ENCODE assay signal across 12 mouse cellular contexts in genomic region chr12:26535261-26535890, GRCm38 (mm10).
DNase-seq lines count a peak whose midpoint lies in the region; ATAC-seq and TF ChIP-seq lines count a peak whose summit lies in the region.
"Had no signal": no experiment of that assay in that cellular context is flagged by ENCODE, and none has a peak within 500 bp of the region (broad histone marks: within the 10 kb centered on the region; RNA-seq: fewer than 3 reads in every experiment).

No protein-coding gene starts in this region.

- TF ChIP-seq CTCF in kidney, adult 2 months (conservative IDR thresholded peaks at IDR 0.05; ENCODE audit: insufficient read depth, insufficient read length, low read depth, low read length): no peak

- DNase-seq in kidney, postnatal 4 days: peak; percentile 8 to 33
- DNase-seq in kidney, adult 2 months: no peak
- peak; percentile 72 for DNase-seq in embryo, embryonic 10.5 days (ENCODE audit: low spot score)
- DNase-seq in hindbrain, embryonic 11.5 days (ENCODE audit: low spot score): peak; percentile 66
- DNase-seq in left cerebral cortex, postnatal 14 days (ENCODE audit: low spot score in 2 of 2): no peak
- no peak for DNase-seq in urinary bladder, postnatal 36 days (ENCODE audit: low spot score in 2 of 2)
- DNase-seq: heart, adult 11 months; heart, postnatal 4 days; kidney, postnatal 10 days had no signal

- H3K27ac ChIP-seq in kidney, adult 2 months (ENCODE audit: insufficient read depth, low read depth, low read length): no peak overlapping the region
- H3K27ac ChIP-seq in hindbrain, embryonic 11.5 days (ENCODE audit: low read depth, low read length): peak overlapping the region; percentile 94
- peak overlapping the region; percentile 84; the same call in 1 of the 2 replicates for H3K27ac ChIP-seq in midbrain, embryonic 15.5 days

- ATAC-seq in hindbrain, embryonic 11.5 days (ENCODE audit: low FRiP score): peak; percentile 22; the same call in 1 of the 2 replicates
- ATAC-seq in midbrain, embryonic 15.5 days (replicated peaks): no peak
- ATAC-seq in granulocyte monocyte progenitor cell, adult 5-6 weeks (replicated peaks; ENCODE audit: poor library complexity, severe bottlenecking): no peak

- no peaks in the 10 kb centered on the region for H3K4me1 ChIP-seq in kidney, adult 2 months (ENCODE audit: control insufficient read depth, insufficient read depth, low read length)
- H3K4me1 ChIP-seq in hindbrain, embryonic 11.5 days (replicated peaks; ENCODE audit: control insufficient read depth, insufficient read depth, low read length): 0 out of 2 replicates have a peak, but pooled peaks cover 5% of the 10 kb centered on the region
- H3K4me1 ChIP-seq in midbrain, embryonic 15.5 days: peaks cover 25% of the 10 kb centered on the region

- H3K27me3 ChIP-seq in kidney, adult 2 months (replicated peaks; ENCODE audit: control insufficient read depth, insufficient read depth, low read length): no peaks in the 10 kb centered on the region
- no peaks in the 10 kb centered on the region for H3K27me3 ChIP-seq in hindbrain, embryonic 11.5 days (ENCODE audit: control insufficient read depth, insufficient read depth, low read length)
- H3K27me3 ChIP-seq in midbrain, embryonic 15.5 days (replicated peaks): no peaks in the 10 kb centered on the region

- no peak overlapping the region for H3K4me3 ChIP-seq in kidney, adult 2 months (ENCODE audit: insufficient read depth, low read depth, low read length)
- H3K4me3 ChIP-seq in hindbrain, embryonic 11.5 days (ENCODE audit: low read depth, low read length): no peak overlapping the region
- H3K4me3 ChIP-seq in midbrain, embryonic 15.5 days: no peak overlapping the region

- no peak overlapping the region for H3K4me2 ChIP-seq in hindbrain, embryonic 11.5 days (replicated peaks; ENCODE audit: low read depth, low read length)
- H3K4me2 ChIP-seq in midbrain, embryonic 15.5 days: no peak overlapping the region

- TF ChIP-seq POLR2A in kidney, adult 2 months (IDR thresholded peaks at IDR 0.05; ENCODE audit: low read depth, low read length): no peak

- no peaks in the 10 kb centered on the region for H3K36me3 ChIP-seq in kidney, adult 2 months (ENCODE audit: control insufficient read depth, insufficient read depth, low read length)
- H3K36me3 ChIP-seq in hindbrain, embryonic 11.5 days (ENCODE audit: control insufficient read depth, insufficient read depth, low read length): no peaks in the 10 kb centered on the region
- H3K36me3 ChIP-seq in midbrain, embryonic 15.5 days (replicated peaks): no peaks in the 10 kb centered on the region
- H3K36me3 ChIP-seq: G1E had no signal

- 71% methylated on average over 9 of the region's 9 CpGs for WGBS in kidney, adult 2 months
- 57% methylated on average over 9 of the region's 9 CpGs for WGBS in hindbrain, embryonic 11.5 days
- 57% methylated on average over 9 of the region's 9 CpGs for WGBS in midbrain, embryonic 15.5 days

- no peaks in the 10 kb centered on the region for H3K9me3 ChIP-seq in hindbrain, embryonic 11.5 days (ENCODE audit: control insufficient read depth, low read length)
- no peaks in the 10 kb centered on the region for H3K9me3 ChIP-seq in midbrain, embryonic 15.5 days

- intact Hi-C loops in left cerebral cortex, postnatal 14 days (cut with DNase I): loop anchor here (10.0 kb wide), 1 partner anchor 599 kb away; no protein-coding TSS in a partner anchor

- no peak overlapping the region for H3K9ac ChIP-seq in hindbrain, embryonic 11.5 days (ENCODE audit: low read depth, low read length)
- no peak overlapping the region for H3K9ac ChIP-seq in midbrain, embryonic 15.5 days

Comparison
In these comparisons a context has a peak if more than half of its experiments do, and no peak if none do; other contexts are left out.
1. DNase-seq: peak in kidney, postnatal 4 days (2 of 2), embryo, embryonic 10.5 days (single experiment) and hindbrain, embryonic 11.5 days (single experiment); none in kidney, adult 2 months (single experiment), left cerebral cortex, postnatal 14 days (0 of 2) and urinary bladder, postnatal 36 days (0 of 2).